Mouse (Mus musculus) right cerebral cortex, postnatal 36 days (tissue): ENCODE measurements at regions not wholly inside any gene's neighbourhood (a gene's known extent, or its start where the extent isn't known, plus 50 kb on each side); places are given as distances from the start of the nearest gene placed in this dataset.

Source experiments
- DNase-seq, 2 experiments: peaks; one replicate each; pipeline ENCODE4 v3.0.0; 2022; ENCODE audit warnings: low spot score in 2 of 2, mixed read lengths in 1 of 2

- DNase-seq: no peak
Measured at GRCm38 (mm10) chr2:159950369-159950768, 383.6 kb downstream of the Gm826 start.

- DNase-seq: no peak
Measured at GRCm38 (mm10) chr2:159949046-159949445, 384.9 kb downstream of the Gm826 start.

GRCm38 (mm10) chr2:159930744-159931143 is 403.2 kb downstream of the Gm826 start:
- DNase-seq: no peak

- DNase-seq: no peak
Measured at GRCm38 (mm10) chr2:159889701-159890100, 444.3 kb downstream of the Gm826 start.

- no peak for DNase-seq
Measured at GRCm38 (mm10) chr2:159884773-159885459, 449.0 kb downstream of the Gm826 start.

GRCm38 (mm10) chr2:159866981-159867380 is 467.0 kb downstream of the Gm826 start:
- DNase-seq: no peak

- DNase-seq: no peak
Measured at GRCm38 (mm10) chr2:159866391-159866790, 467.6 kb downstream of the Gm826 start.

- no peak for DNase-seq
Measured at GRCm38 (mm10) chr2:159863185-159863584, 470.8 kb downstream of the Gm826 start.

- no peak for DNase-seq
Measured at GRCm38 (mm10) chr2:159853891-159854665, 479.9 kb downstream of the Gm826 start.

GRCm38 (mm10) chr2:159852959-159853358 is 481.0 kb downstream of the Gm826 start:
- no peak for DNase-seq

GRCm38 (mm10) chr2:159832488-159833113 is 501.4 kb downstream of the Gm826 start:
- no peak for DNase-seq

GRCm38 (mm10) chr2:159826417-159826816 is 507.5 kb downstream of the Gm826 start:
- DNase-seq: no peak

GRCm38 (mm10) chr2:159818556-159818955 is 515.4 kb downstream of the Gm826 start:
- no peak for DNase-seq

GRCm38 (mm10) chr2:159816344-159816743 is 517.6 kb downstream of the Gm826 start:
- no peak for DNase-seq
